Mouse (Mus musculus) CH12.LX (cell line): ENCODE measurements around the gene Hoxd3. TPM values are rescaled to one million over a fixed set of nuclear protein-coding genes. Genes with fewer than 3 reads are reported as not detected.

Experiments used
- DNase-seq: peaks from one replicate; pipeline ENCODE4 v3.0.0-alpha.2; 2013; ENCODE audit errors: extremely low read depth
- H3K27ac ChIP-seq: 2 replicates; pipeline ENCODE4 v1.5.1; 2012; ENCODE audit warnings: low read depth, mild to moderate bottlenecking, control low read depth, moderate library complexity; ENCODE audit not compliant: insufficient read depth
- H3K27me3 ChIP-seq: replicated peaks from 2 replicates; pipeline ENCODE3; 2012; ENCODE audit warnings: inconsistent platforms
- H3K36me3 ChIP-seq, 2 experiments: replicated peaks in 1 of 2; 2 replicates each; pipeline versions ENCODE3 to v1.6.1; 2012; ENCODE audit warnings: inconsistent platforms in 1 of 2, low read length in 1 of 2, mild to moderate bottlenecking in 1 of 2, mixed read lengths in 1 of 2, moderate library complexity in 1 of 2; ENCODE audit not compliant: control insufficient read depth in 1 of 2, insufficient read depth in 1 of 2
- H3K4me1 ChIP-seq, 2 experiments: 2 replicates each; pipeline ENCODE4 v1.6.1; 2012; ENCODE audit warnings: inconsistent platforms in 1 of 2, moderate library complexity in 1 of 2; ENCODE audit not compliant: insufficient read depth in 2 of 2, control insufficient read depth in 1 of 2
- H3K4me2 ChIP-seq: 2 replicates; pipeline ENCODE4 v1.6.1; 2012; ENCODE audit warnings: low read depth, mild to moderate bottlenecking, control low read depth; ENCODE audit not compliant: poor library complexity, insufficient read depth, severe bottlenecking
- H3K4me3 ChIP-seq, 3 experiments: fragments of 150-350 bp in 1 of 3; sonication (generic) in 1 of 3; replicated peaks in 1 of 3; 2 replicates each; pipeline versions ENCODE3 to v1.5.1; 2011 to 2012; ENCODE audit warnings: low read depth in 2 of 3, low read length in 2 of 3, mild to moderate bottlenecking in 2 of 3, moderate library complexity in 2 of 3, control low read depth in 1 of 3, improper control_type of control experiment in 1 of 3, inconsistent platforms in 1 of 3, mixed read lengths in 1 of 3; ENCODE audit not compliant: poor library complexity in 1 of 3
- H3K79me2 ChIP-seq: replicated peaks from 2 replicates; pipeline ENCODE4 v1.6.1; 2012; ENCODE audit warnings: mild to moderate bottlenecking, moderate library complexity; ENCODE audit not compliant: control insufficient read depth, poor library complexity, insufficient read depth, severe bottlenecking; ENCODE audit errors: extremely low read depth
- H3K9ac ChIP-seq: 2 replicates; pipeline ENCODE4 v1.6.1; 2012; ENCODE audit warnings: low read depth, mild to moderate bottlenecking, control low read depth, moderate library complexity; ENCODE audit not compliant: insufficient read depth
- H3K9me3 ChIP-seq: replicated peaks from 2 replicates; pipeline ENCODE3; 2012; ENCODE audit warnings: low read length, inconsistent platforms, mixed read lengths
- BHLHE40 ChIP-seq: IDR thresholded peaks from 2 replicates; pipeline ENCODE4 v1.6.1; 2011; ENCODE audit warnings: mild to moderate bottlenecking, low read depth, low read length, improper control_type of control experiment
- CHD1 ChIP-seq: IDR thresholded peaks from 2 replicates; pipeline ENCODE4 v1.6.1; 2012; ENCODE audit warnings: low read depth, low read length, improper control_type of control experiment, inconsistent platforms
- CHD2 ChIP-seq: IDR thresholded peaks from 2 replicates; pipeline ENCODE4 v1.6.1; 2011; ENCODE audit warnings: low read length, improper control_type of control experiment
- E2F4 ChIP-seq: IDR thresholded peaks from 2 replicates; pipeline ENCODE4 v1.6.1; 2011; ENCODE audit warnings: low read depth, low read length, improper control_type of control experiment; ENCODE audit not compliant: insufficient replicate concordance
- ELF1 ChIP-seq: IDR thresholded peaks from 2 replicates; pipeline ENCODE4 v1.6.1; 2014; ENCODE audit warnings: low read depth, mild to moderate bottlenecking, inconsistent platforms, low read length, improper control_type of control experiment
- ETS1 ChIP-seq: conservative IDR thresholded peaks from 2 replicates; pipeline ENCODE4 v1.6.1; 2012; ENCODE audit warnings: low read depth, mild to moderate bottlenecking, inconsistent platforms, low read length, improper control_type of control experiment, moderate library complexity
- HCFC1 ChIP-seq: IDR thresholded peaks from 2 replicates; pipeline ENCODE4 v1.6.1; 2012; ENCODE audit warnings: low read depth, mild to moderate bottlenecking, inconsistent platforms, low read length, improper control_type of control experiment
- IRF4 ChIP-seq: IDR thresholded peaks from 2 replicates; pipeline ENCODE4 v1.6.1; 2014; ENCODE audit warnings: low read depth, mild to moderate bottlenecking, inconsistent platforms, low read length, improper control_type of control experiment
- JUN ChIP-seq: IDR thresholded peaks from 2 replicates; pipeline ENCODE4 v1.6.1; 2011; ENCODE audit warnings: low read depth, mild to moderate bottlenecking, low read length, improper control_type of control experiment, moderate library complexity; ENCODE audit not compliant: insufficient read depth
- KAT2A ChIP-seq: IDR thresholded peaks from 2 replicates; pipeline ENCODE4 v1.6.1; 2012; ENCODE audit warnings: low read length, improper control_type of control experiment, inconsistent platforms; ENCODE audit not compliant: insufficient replicate concordance
- MAFK ChIP-seq: IDR thresholded peaks from 2 replicates; pipeline ENCODE4 v1.6.1; 2011; ENCODE audit warnings: low read length, improper control_type of control experiment; ENCODE audit not compliant: insufficient replicate concordance
- MAZ ChIP-seq: IDR thresholded peaks from 2 replicates; pipeline ENCODE4 v1.6.1; 2012; ENCODE audit warnings: low read depth, mild to moderate bottlenecking, inconsistent platforms, low read length, improper control_type of control experiment, moderate library complexity
- NRF1 ChIP-seq: IDR thresholded peaks from 2 replicates; pipeline ENCODE4 v1.6.1; 2014; ENCODE audit warnings: low read depth, mild to moderate bottlenecking, inconsistent platforms, low read length, improper control_type of control experiment, moderate library complexity
- POLR2AphosphoS2 ChIP-seq: IDR thresholded peaks from 2 replicates; pipeline ENCODE4 v1.6.1; 2011; ENCODE audit warnings: low read depth, low read length, improper control_type of control experiment
- RAD21 ChIP-seq: IDR thresholded peaks from 2 replicates; pipeline ENCODE4 v1.6.1; 2011; ENCODE audit warnings: low read depth, mild to moderate bottlenecking, low read length, improper control_type of control experiment, moderate library complexity
- RCOR1 ChIP-seq: conservative IDR thresholded peaks from 2 replicates; pipeline ENCODE4 v1.6.1; 2012; ENCODE audit warnings: low read depth, mild to moderate bottlenecking, inconsistent platforms, low read length, improper control_type of control experiment
- SIN3A ChIP-seq: IDR thresholded peaks from 2 replicates; pipeline ENCODE4 v1.6.1; 2012; ENCODE audit warnings: low read length, improper control_type of control experiment, inconsistent platforms
- SMC3 ChIP-seq: IDR thresholded peaks from 2 replicates; pipeline ENCODE4 v1.6.1; 2011; ENCODE audit warnings: low read depth, low read length, improper control_type of control experiment
- TBP ChIP-seq: conservative IDR thresholded peaks from 2 replicates; pipeline ENCODE4 v1.6.1; 2011; ENCODE audit warnings: low read depth, low read length, improper control_type of control experiment
- TCF12 ChIP-seq: IDR thresholded peaks from 2 replicates; pipeline ENCODE4 v1.6.1; 2014; ENCODE audit warnings: low read depth, mild to moderate bottlenecking, inconsistent platforms, low read length, improper control_type of control experiment
- ZMIZ1 ChIP-seq: IDR thresholded peaks from 2 replicates; pipeline ENCODE4 v1.6.1; 2012; ENCODE audit warnings: low read depth, mild to moderate bottlenecking, inconsistent platforms, low read length, improper control_type of control experiment
- dilution Hi-C: fragments of 300-500 bp; cut with MboI; formaldehyde crosslinking; loops from 2 replicates; pipeline ENCODE4 v1.14.3; 2020; ENCODE audit warnings: low sequenced_read_pairs; ENCODE audit not compliant: extremely low pct_unique_long_range_greater_than_20kb, extremely low pct_ligation_motif_present
- in situ Hi-C: fragments of 300-500 bp; cut with MboI; formaldehyde crosslinking; loops from 3 replicates; pipeline ENCODE4 v1.14.3; 2019; ENCODE audit warnings: low sequenced_read_pairs, low pct_ligation_motif_present, low pct_unique_long_range_greater_than_20kb, mixed read lengths
- polyA plus RNA-seq: library from polyadenylated mRNA; unstranded; fragments of >175 nt; gene quantifications from 2 replicates; pipeline ENCODE4 v1.2.1, GENCODE M21; 2012; ENCODE audit warnings: low read depth; ENCODE audit not compliant: insufficient read length
- total RNA-seq, 2 experiments: library from RNA; depleted of rRNA; stranded (reverse); fragments of 300-350 nt in 1 of 2; fragments of >200 nt in 1 of 2; gene quantifications; 2 replicates each; pipeline ENCODE4 v1.2.3; 2012 to 2014

Hoxd3 gene
- total and polyA plus RNA-seq, 3 experiments: 0.12 to 1.1 TPM; not detected in 1

DNA sequence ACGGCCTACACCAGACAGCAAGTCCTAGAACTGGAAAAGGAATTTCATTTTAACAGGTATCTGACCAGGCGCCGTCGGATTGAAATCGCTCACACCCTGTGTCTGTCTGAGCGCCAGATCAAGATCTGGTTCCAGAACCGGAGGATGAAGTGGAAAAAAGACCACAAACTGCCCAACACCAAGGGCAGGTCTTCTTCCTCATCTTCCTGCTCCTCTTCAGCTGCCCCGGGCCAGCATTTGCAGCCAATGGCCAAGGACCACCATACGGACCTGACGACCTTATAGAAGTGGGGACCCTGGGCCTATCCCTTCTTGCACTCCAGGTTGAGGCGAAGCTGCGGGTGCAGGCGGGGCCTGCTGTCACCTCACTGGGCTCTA lies 16.6 kb downstream of the Hoxd3 start:
- Histone ChIP-seq H3K27ac (no peak overlapping the region), H3K9ac (no peak overlapping the region), H3K27me3 (no peaks in the 10 kb centered on the region), H3K4me2 (no peak overlapping the region), H3K79me2 (peaks cover 65% of the 10 kb centered on the region), H3K36me3 (peaks cover 28 to 32% of the 10 kb centered on the region in 2 experiments), H3K9me3 (peaks cover 6% of the 10 kb centered on the region), H3K4me1 (peaks cover 4 to 51% of the 10 kb centered on the region in 2 experiments; a peak in 2 of 4 replicates), H3K4me3 (no peak overlapping the region)
- dilution Hi-C loops: no loop called here
- in situ Hi-C loops: loop anchor here (10.0 kb wide), 1 partner anchor 327 kb away; no protein-coding TSS in a partner anchor
- TF ChIP-seq ZMIZ1 (no peak), BHLHE40 (no peak), SMC3 (no peak), KAT2A (no peak), RAD21 (no peak), E2F4 (no peak), JUN (no peak), TBP (no peak)
- no peak for DNase-seq

GRCm38 (mm10) chr2:74730331-74730730 lies 18.6 kb downstream of the Hoxd3 start:
- Histone ChIP-seq H3K4me3 (no peak overlapping the region), H3K4me2 (peak overlapping the region; percentile 81), H3K27me3 (no peaks in the 10 kb centered on the region), H3K4me1 (peaks cover 4 to 58% of the 10 kb centered on the region in 2 experiments; a peak in 2 of 4 replicates), H3K36me3 (peaks cover 29 to 40% of the 10 kb centered on the region in 2 experiments), H3K9ac (0 out of 2 replicates have a peak overlapping the region, but pooled peaks have one; percentile 20), H3K27ac (peak overlapping the region; percentile 84), H3K79me2 (peaks cover 46% of the 10 kb centered on the region), H3K9me3 (peaks cover 9% of the 10 kb centered on the region)
- dilution Hi-C loops (no loop called here), in situ Hi-C loops (no loop called here)
- TF ChIP-seq RCOR1 (no peak), TCF12 (no peak), IRF4 (0 out of 2 replicates have a peak, but pooled peaks have one; percentile 20), NRF1 (no peak), CHD1 (no peak)
- DNase-seq: no peak

DNA sequence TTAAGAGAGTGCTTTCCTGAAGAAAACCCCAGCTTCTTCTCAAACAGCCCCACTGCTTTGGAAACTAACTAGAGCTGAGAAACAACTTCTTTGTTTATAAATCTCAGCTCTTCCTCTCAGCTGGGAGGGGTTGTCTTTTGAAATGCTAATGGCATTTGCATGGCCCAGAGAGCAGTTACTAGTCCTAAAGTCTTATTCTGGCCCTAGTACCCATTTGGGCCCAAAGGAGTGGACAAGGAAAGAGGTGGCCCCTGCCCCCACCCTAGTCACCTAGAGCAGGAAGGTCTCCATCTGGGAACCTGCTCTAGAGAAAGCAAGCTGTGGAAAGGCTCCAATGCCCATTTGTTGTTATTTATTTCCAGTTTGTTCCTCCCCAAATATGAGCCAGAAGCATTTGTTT lies 19.3 kb downstream of the Hoxd3 start:
- TF ChIP-seq POLR2AphosphoS2 (no peak), ETS1 (peak; percentile 12; the same call in 1 of the 2 replicates), CHD2 (0 out of 2 replicates have a peak, but pooled peaks have one; percentile 21), IRF4 (peak; percentile 42; the same call in 1 of the 2 replicates), MAFK (no peak), HCFC1 (no peak), ELF1 (no peak), SIN3A (0 out of 2 replicates have a peak, but pooled peaks have one; percentile 58), MAZ (0 out of 2 replicates have a peak, but pooled peaks have one; percentile 39)
- peak overlapping the region in 1 of 3 experiments; percentile 7 for H3K4me3 ChIP-seq
- H3K9me3 ChIP-seq: peaks cover 16% of the 10 kb centered on the region
- H3K9ac ChIP-seq: peak overlapping the region; percentile 43
- peaks cover 4 to 52% of the 10 kb centered on the region in 2 experiments; a peak in 2 of 4 replicates for H3K4me1 ChIP-seq
- H3K27ac ChIP-seq: peak overlapping the region; percentile 84
- peaks cover 31 to 43% of the 10 kb centered on the region in 2 experiments for H3K36me3 ChIP-seq
- no peak for DNase-seq
- H3K79me2 ChIP-seq: peaks cover 39% of the 10 kb centered on the region
- dilution Hi-C loops (no loop called here), in situ Hi-C loops (no loop called here)
- no peaks in the 10 kb centered on the region for H3K27me3 ChIP-seq
- H3K4me2 ChIP-seq: peak overlapping the region; percentile 81
